Mouse (Mus musculus): ENCODE data around the gene Dhrs4. TPM values are rescaled to one million over a fixed set of nuclear protein-coding genes. Genes with fewer than 3 reads are reported as not detected.

Gene Dhrs4
- polyA plus RNA-seq, 1 experiment from 2014 or later: 177 TPM

- H3K9ac ChIP-seq (replicated peaks): no peak overlapping the region
- peak overlapping the region; percentile 86; the same call in 1 of the 2 replicates for H3K4me2 ChIP-seq (ENCODE audit: low read depth, low read length)
- peaks cover 29% of the 10 kb centered on the region for H3K4me1 ChIP-seq (ENCODE audit: insufficient read depth)
- no peaks in the 10 kb centered on the region for H3K9me3 ChIP-seq (ENCODE audit: low read length)
- ATAC-seq: no peak
- H3K27ac ChIP-seq (ENCODE audit: low read depth): peak overlapping the region; percentile 16; the same call in 1 of the 2 replicates
- WGBS (ENCODE audit: insufficient replicate concordance): 90% methylated on average over 1 of the region's 1 CpGs
- no peak for TF ChIP-seq CTCF (IDR thresholded peaks at IDR 0.05; ENCODE audit: low read depth)
- TF ChIP-seq EP300 (IDR thresholded peaks at IDR 0.05; ENCODE audit: low read depth): no peak
- H3K27me3 ChIP-seq (ENCODE audit: insufficient read depth, low read length): no peaks in the 10 kb centered on the region
- no peak overlapping the region for H3K4me3 ChIP-seq (ENCODE audit: low read depth, low read length)
- H3K36me3 ChIP-seq (replicated peaks; ENCODE audit: insufficient read depth, low read length): no peaks in the 10 kb centered on the region
- no peak for DNase-seq
Measured at GRCm38 (mm10) chr14:55477421-55477820, 1.1 kb upstream of the Dhrs4 start.

- Histone ChIP-seq H3K4me3 (ENCODE audit: low read depth, low read length) (peak overlapping the region; percentile 85), H3K4me1 (ENCODE audit: insufficient read depth) (peaks cover 29% of the 10 kb centered on the region), H3K9ac (replicated peaks) (peak overlapping the region; percentile 87), H3K9me3 (ENCODE audit: low read length) (no peaks in the 10 kb centered on the region), H3K4me2 (ENCODE audit: low read depth, low read length) (peak overlapping the region; percentile 86), H3K27ac (ENCODE audit: low read depth) (peak overlapping the region; percentile 97), H3K36me3 (replicated peaks; ENCODE audit: insufficient read depth, low read length) (no peaks in the 10 kb centered on the region), H3K27me3 (ENCODE audit: insufficient read depth, low read length) (no peaks in the 10 kb centered on the region)
- TF ChIP-seq EP300 (IDR thresholded peaks at IDR 0.05; ENCODE audit: low read depth): no peak
- TF ChIP-seq CTCF (IDR thresholded peaks at IDR 0.05; ENCODE audit: low read depth): no peak
- WGBS (ENCODE audit: insufficient replicate concordance): 59% methylated on average over 5 of the region's 5 CpGs
- DNase-seq: no peak
- peak; percentile 23; the same call in 1 of the 2 replicates for ATAC-seq
Measured at GRCm38 (mm10) chr14:55477829-55478228, 729 bp upstream of the Dhrs4 start.

GRCm38 (mm10) chr14:55479629-55480028 lies 1.1 kb downstream of the Dhrs4 start:
- TF ChIP-seq EP300 (IDR thresholded peaks at IDR 0.05; ENCODE audit: low read depth): no peak
- no peak for TF ChIP-seq CTCF (IDR thresholded peaks at IDR 0.05; ENCODE audit: low read depth)
- no peaks in the 10 kb centered on the region for H3K27me3 ChIP-seq (ENCODE audit: insufficient read depth, low read length)
- H3K36me3 ChIP-seq (replicated peaks; ENCODE audit: insufficient read depth, low read length): no peaks in the 10 kb centered on the region
- no peak overlapping the region for H3K27ac ChIP-seq (ENCODE audit: low read depth)
- no peak overlapping the region for H3K9ac ChIP-seq (replicated peaks)
- H3K4me1 ChIP-seq (ENCODE audit: insufficient read depth): peaks cover 29% of the 10 kb centered on the region
- no peak for DNase-seq
- H3K4me2 ChIP-seq (ENCODE audit: low read depth, low read length): peak overlapping the region; percentile 86
- ATAC-seq: no peak
- H3K9me3 ChIP-seq (ENCODE audit: low read length): no peaks in the 10 kb centered on the region
- WGBS (ENCODE audit: insufficient replicate concordance): 88% methylated on average over 10 of the region's 10 CpGs
- peak overlapping the region; percentile 85 for H3K4me3 ChIP-seq (ENCODE audit: low read depth, low read length)

GRCm38 (mm10) chr14:55484430-55485085 lies 6.0 kb downstream of the Dhrs4 start:
- WGBS (ENCODE audit: insufficient replicate concordance): 76% methylated on average over 5 of the region's 5 CpGs
- ATAC-seq: no peak
- peaks cover 16% of the 10 kb centered on the region for H3K36me3 ChIP-seq (replicated peaks; ENCODE audit: insufficient read depth, low read length)

GRCm38 (mm10) chr14:55486836-55487235 lies 8.3 kb downstream of the Dhrs4 start:
- DNase-seq: no peak
- Histone ChIP-seq H3K4me3 (ENCODE audit: low read depth, low read length) (no peak overlapping the region), H3K36me3 (replicated peaks; ENCODE audit: insufficient read depth, low read length) (peaks cover 16% of the 10 kb centered on the region), H3K27ac (ENCODE audit: low read depth) (no peak overlapping the region), H3K9me3 (ENCODE audit: low read length) (no peaks in the 10 kb centered on the region), H3K9ac (replicated peaks) (no peak overlapping the region), H3K4me2 (ENCODE audit: low read depth, low read length) (no peak overlapping the region), H3K27me3 (ENCODE audit: insufficient read depth, low read length) (peaks cover 12% of the 10 kb centered on the region; the same call in 1 of the 2 replicates), H3K4me1 (ENCODE audit: insufficient read depth) (peaks cover 17% of the 10 kb centered on the region)
- 77% methylated on average over 8 of the region's 8 CpGs for WGBS (ENCODE audit: insufficient replicate concordance)
- TF ChIP-seq CTCF (IDR thresholded peaks at IDR 0.05; ENCODE audit: low read depth): no peak
- no peak for TF ChIP-seq EP300 (IDR thresholded peaks at IDR 0.05; ENCODE audit: low read depth)
- no peak for ATAC-seq

More at GRCm38 (mm10) chr14:55484430-55485085, 6.0 kb downstream of the Dhrs4 start:
- H3K27ac ChIP-seq (ENCODE audit: low read depth): no peak overlapping the region
- peaks cover 2% of the 10 kb centered on the region; the same call in 1 of the 2 replicates for H3K4me1 ChIP-seq (ENCODE audit: insufficient read depth)
- no peaks in the 10 kb centered on the region for H3K27me3 ChIP-seq (ENCODE audit: insufficient read depth, low read length)
- TF ChIP-seq CTCF (IDR thresholded peaks at IDR 0.05; ENCODE audit: low read depth) (no peak), EP300 (IDR thresholded peaks at IDR 0.05; ENCODE audit: low read depth) (no peak)
- DNase-seq: no peak
- H3K4me2 ChIP-seq (ENCODE audit: low read depth, low read length): no peak overlapping the region
- no peak overlapping the region for H3K4me3 ChIP-seq (ENCODE audit: low read depth, low read length)
- H3K9me3 ChIP-seq (ENCODE audit: low read length): no peaks in the 10 kb centered on the region
- H3K9ac ChIP-seq (replicated peaks): no peak overlapping the region

GRCm38 (mm10) chr14:55490361-55491201 lies 12.0 kb downstream of the Dhrs4 start, which contains the start of gene Carmil3:
Carmil3 (plus strand) TSS chr14:55490651.
- Histone ChIP-seq H3K4me2 (ENCODE audit: low read depth, low read length) (peak within 1 kb of the TSS; percentile 96), H3K27ac (ENCODE audit: low read depth) (no peak within 1 kb of the TSS), H3K27me3 (ENCODE audit: insufficient read depth, low read length) (peaks cover 15% of the 10 kb centered on the region; the same call in 1 of the 2 replicates), H3K9me3 (ENCODE audit: low read length) (no peaks in the 10 kb centered on the region), H3K9ac (replicated peaks) (peak within 1 kb of the TSS; percentile 40; the same call in 1 of the 2 replicates), H3K4me3 (ENCODE audit: low read depth, low read length) (peak within 1 kb of the TSS; percentile 65), H3K4me1 (ENCODE audit: insufficient read depth) (peaks cover 17% of the 10 kb centered on the region), H3K36me3 (replicated peaks; ENCODE audit: insufficient read depth, low read length) (peaks cover 13% of the 10 kb centered on the region)
- ATAC-seq: peak; percentile 68
- no peak for TF ChIP-seq CTCF (IDR thresholded peaks at IDR 0.05; ENCODE audit: low read depth)
- no peak for TF ChIP-seq EP300 (IDR thresholded peaks at IDR 0.05; ENCODE audit: low read depth)
- 4% methylated on average over 49 of the region's 68 CpGs for WGBS (ENCODE audit: insufficient replicate concordance)
- DNase-seq: peak; percentile 62

All from liver, postnatal 0 days (tissue).